Mouse (Mus musculus) brain, embryonic 14.5 days (tissue): ENCODE measurements at regions not wholly inside any gene's neighbourhood (a gene's known extent, or its start where the extent isn't known, plus 50 kb on each side); places are given as distances from the start of the nearest gene placed in this dataset.

ENCODE experiments used
- DNase-seq: peaks from one replicate; pipeline ENCODE4 v3.0.0-alpha.2; 2011; ENCODE audit warnings: low read depth
- CTCF ChIP-seq: fragments of 200-500 bp; IDR thresholded peaks from 2 replicates; pipeline ENCODE4 v1.5.1; 2012; ENCODE audit warnings: inconsistent platforms, mild to moderate bottlenecking, moderate library complexity, borderline replicate concordance; ENCODE audit not compliant: insufficient read depth, insufficient read length; ENCODE audit errors: extremely low read depth
- POLR2A ChIP-seq: fragments of 200-500 bp; IDR thresholded peaks from 2 replicates; pipeline ENCODE4 v1.6.1; 2012; ENCODE audit warnings: mild to moderate bottlenecking, inconsistent platforms, borderline replicate concordance; ENCODE audit not compliant: poor library complexity, insufficient read depth, insufficient read length, severe bottlenecking; ENCODE audit errors: extremely low read depth

DNA sequence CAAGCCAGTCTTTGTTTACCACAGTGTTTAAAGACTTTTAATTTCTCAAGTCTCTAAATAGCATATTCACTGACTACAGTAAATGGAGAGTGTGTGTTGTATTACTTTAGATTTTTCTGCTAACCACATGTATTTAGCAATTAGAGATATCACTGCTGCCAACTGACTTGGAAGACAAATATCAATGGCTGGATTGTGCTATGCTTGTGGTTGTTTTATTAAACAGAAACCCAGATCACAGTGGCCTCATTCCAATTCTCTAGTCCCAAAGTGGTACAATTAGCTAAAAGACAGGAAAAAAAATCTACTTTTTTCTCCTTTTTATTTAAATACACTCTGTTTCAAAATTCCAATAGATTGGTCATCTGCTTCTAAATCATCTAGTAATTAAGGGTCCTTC, 72.6 kb downstream of the Zfp120 start:
- peak; percentile 2 for DNase-seq
- TF ChIP-seq CTCF (no peak), POLR2A (no peak)

GRCm38 (mm10) chr2:150060046-150060725, 76.3 kb downstream of the Zfp120 start:
- no peak for TF ChIP-seq POLR2A
- no peak for TF ChIP-seq CTCF
- DNase-seq, result peak; percentile 36

DNA sequence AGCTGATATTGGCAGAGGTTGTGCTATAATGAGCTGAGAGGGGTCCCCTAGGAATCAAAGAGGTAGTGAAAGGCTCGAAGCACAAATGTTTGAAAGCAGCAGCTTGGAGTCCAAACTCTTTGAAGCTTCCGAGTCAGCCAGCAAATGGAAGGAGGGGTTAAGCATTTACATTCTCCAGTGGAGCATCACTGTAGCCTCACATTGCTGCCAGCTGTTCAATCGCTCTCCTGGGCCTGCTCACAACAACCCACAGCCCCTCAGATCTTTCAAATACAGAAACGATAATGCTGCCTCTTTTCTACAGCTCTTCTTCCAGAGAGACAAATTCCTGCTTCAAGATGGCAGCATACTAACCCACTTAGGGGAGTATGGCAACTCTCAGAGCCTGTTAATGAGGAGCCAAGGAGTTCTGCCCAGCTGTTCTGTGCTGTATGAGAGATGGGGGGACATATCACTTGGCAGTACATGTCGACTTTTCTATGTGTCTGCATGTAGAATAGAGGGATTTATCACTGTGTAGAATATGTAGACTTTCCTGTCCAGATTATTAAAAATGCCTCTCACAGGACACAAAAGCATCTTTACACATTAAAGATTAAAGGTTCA, 79.8 kb downstream of the Zfp120 start:
- peak; percentile 53 for DNase-seq

More for the DNA sequence above, 79.8 kb downstream of the Zfp120 start:
- TF ChIP-seq CTCF, result no peak
- TF ChIP-seq POLR2A, result no peak
